Mouse (Mus musculus) heart, adult 9 months (tissue): ENCODE measurements at regions not wholly inside any gene's neighbourhood (a gene's known extent, or its start where the extent isn't known, plus 50 kb on each side); places are given as distances from the start of the nearest gene placed in this dataset.

Experiments used
- DNase-seq, 2 experiments: peaks; one replicate each; pipeline ENCODE4 v3.0.0; 2022; ENCODE audit warnings: low spot score in 2 of 2

GRCm38 (mm10) chr15:63006471-63007228 is 838.3 kb downstream of the Gsdmc2 start:
- peak; percentile 14 to 50 for DNase-seq

- DNase-seq = no peak
These were observed 850.3 kb downstream of the Gsdmc2 start for GRCm38 (mm10) chr15:62994691-62995090.

- no peak for DNase-seq
These were observed 858.1 kb downstream of the Gsdmc2 start for GRCm38 (mm10) chr15:62986871-62987270.

GRCm38 (mm10) chr15:62986147-62986546 is 858.8 kb downstream of the Gsdmc2 start:
- DNase-seq = no peak

GRCm38 (mm10) chr15:62970566-62970965 is 874.4 kb downstream of the Gsdmc2 start:
- no peak for DNase-seq

- no peak for DNase-seq
These were observed 882.3 kb downstream of the Gsdmc2 start for GRCm38 (mm10) chr15:62962681-62963080.

- no peak for DNase-seq
These were observed 884.4 kb downstream of the Gsdmc2 start for GRCm38 (mm10) chr15:62960623-62961022.

GRCm38 (mm10) chr15:62958506-62959330 is 886.3 kb downstream of the Gsdmc2 start:
- no peak for DNase-seq

- no peak for DNase-seq
These were observed 890.1 kb downstream of the Gsdmc2 start for GRCm38 (mm10) chr15:62954889-62955288.

GRCm38 (mm10) chr15:62954322-62954820 is 890.6 kb downstream of the Gsdmc2 start:
- DNase-seq = no peak

- no peak for DNase-seq
These were observed 891.6 kb downstream of the Gsdmc2 start for GRCm38 (mm10) chr15:62953215-62953941.

- no peak for DNase-seq
These were observed 892.3 kb downstream of the Gsdmc2 start for GRCm38 (mm10) chr15:62952487-62953214.

- no peak for DNase-seq
These were observed 905.6 kb downstream of the Gsdmc2 start for GRCm38 (mm10) chr15:62939416-62939815.

GRCm38 (mm10) chr15:62937756-62938155 is 907.2 kb downstream of the Gsdmc2 start:
- no peak for DNase-seq

- DNase-seq = no peak
These were observed 910.3 kb downstream of the Gsdmc2 start for GRCm38 (mm10) chr15:62934522-62935189.

GRCm38 (mm10) chr15:62920520-62920919 is 924.5 kb downstream of the Gsdmc2 start:
- DNase-seq = no peak

- peak; percentile 16 to 39 for DNase-seq
These were observed 925.7 kb downstream of the Gsdmc2 start for GRCm38 (mm10) chr15:62919264-62919663.

GRCm38 (mm10) chr15:62908379-62908778 is 936.6 kb downstream of the Gsdmc2 start:
- DNase-seq = no peak

- DNase-seq = no peak
These were observed 937.8 kb downstream of the Gsdmc2 start for GRCm38 (mm10) chr15:62907181-62907580.

- DNase-seq = peak; percentile 63 to 80
These were observed 941.7 kb downstream of the Gsdmc2 start for GRCm38 (mm10) chr15:62903047-62903822.
